Mouse (Mus musculus) cerebellum, adult 18-20 months (tissue): ENCODE measurements around the gene Spata33.
"Not testable (repeated sequence)": the region's sequence is repeated elsewhere in the genome, so short reads cannot be mapped to it uniquely, and the experiment has no call there.

ENCODE experiments used
- DNase-seq, 2 experiments: peaks; one replicate each; pipeline ENCODE4 v3.0.0; 2021

Spata33 gene

DNA sequence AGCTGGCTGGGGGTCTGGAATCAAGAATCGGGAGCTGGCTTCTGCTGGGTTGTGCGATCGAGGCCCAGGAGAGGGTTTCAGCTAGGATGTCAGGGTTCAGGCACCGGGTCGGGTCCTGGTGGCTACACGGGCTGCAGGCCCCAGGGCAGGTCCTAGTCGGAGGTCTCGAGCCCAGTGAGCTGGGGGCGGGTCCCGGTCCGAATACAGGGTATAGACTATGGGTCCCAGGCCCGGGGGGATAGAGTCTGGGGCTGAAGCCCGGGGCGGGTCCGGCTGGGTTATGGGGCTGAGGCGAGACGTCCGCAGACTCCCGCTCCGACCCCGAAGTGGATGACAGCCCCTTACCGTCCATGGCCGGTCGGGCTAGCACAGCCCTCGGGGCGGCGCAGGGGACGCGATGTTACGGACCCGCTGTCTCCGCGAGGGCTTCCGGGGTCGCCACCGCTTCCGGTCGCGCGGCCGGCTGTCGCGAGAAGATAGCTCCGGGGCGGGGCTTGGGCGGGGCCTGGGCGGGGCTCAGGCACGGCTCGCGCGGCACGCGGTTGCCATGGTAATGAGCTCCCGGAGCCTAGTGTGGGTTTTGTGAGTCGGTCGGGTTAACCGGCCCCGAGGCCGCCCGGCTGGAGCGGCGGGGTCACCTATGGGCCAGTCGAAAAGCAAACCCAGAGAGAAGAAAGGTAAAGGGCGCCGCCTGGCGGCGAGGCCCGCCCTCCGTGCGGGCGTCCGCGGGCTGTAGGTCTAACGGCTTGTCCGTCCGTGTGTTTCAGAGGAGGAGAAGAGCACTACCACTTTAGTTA, at the start of gene Spata33, which contains the start of gene Chmp1a:
Gene Spata33 (plus strand): TSS at position 512 of the 797 bp plus-strand sequence.
Gene Chmp1a (minus strand): TSS at position 443 of the 797 bp plus-strand sequence.
- DNase-seq = peak; percentile 85 to 88

GRCm38 (mm10) chr8:123181391-123181790, 31.2 kb upstream of the Spata33 start:
- no peak for DNase-seq

- DNase-seq = no peak
Observed at GRCm38 (mm10) chr8:123185566-123186409, 26.8 kb upstream of the Spata33 start, which contains the start of gene Dpep1. Gene Dpep1, plus strand, starts transcription at chr8:123186242.

- no peak for DNase-seq
Observed at GRCm38 (mm10) chr8:123188006-123188405, 24.6 kb upstream of the Spata33 start.

DNA sequence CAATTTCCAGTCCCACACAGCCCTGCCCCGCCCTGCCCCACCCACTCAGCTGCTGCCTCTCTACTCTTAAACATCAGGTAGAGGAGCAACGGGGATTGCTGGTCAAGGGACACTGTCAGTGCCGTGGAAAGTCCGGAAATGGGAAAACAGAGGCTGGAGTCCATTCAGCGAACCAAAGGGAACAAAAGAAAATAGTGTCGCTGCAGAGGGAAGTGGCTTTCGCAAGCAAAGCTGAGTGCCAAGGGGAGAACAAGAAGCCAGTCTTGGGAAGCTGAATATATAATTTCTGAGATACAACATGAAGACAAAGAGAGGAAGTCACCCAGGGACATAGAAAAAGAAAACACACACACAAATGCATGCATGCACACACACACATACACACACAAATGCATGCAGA, 23.8 kb upstream of the Spata33 start:
- no peak for DNase-seq

GRCm38 (mm10) chr8:123190678-123191077, 22.0 kb upstream of the Spata33 start:
- peak; percentile 61 to 63 for DNase-seq

- DNase-seq = no peak
Observed at GRCm38 (mm10) chr8:123191908-123192307, 20.7 kb upstream of the Spata33 start.

GRCm38 (mm10) chr8:123193771-123194170, 18.9 kb upstream of the Spata33 start:
- DNase-seq = no peak

DNA sequence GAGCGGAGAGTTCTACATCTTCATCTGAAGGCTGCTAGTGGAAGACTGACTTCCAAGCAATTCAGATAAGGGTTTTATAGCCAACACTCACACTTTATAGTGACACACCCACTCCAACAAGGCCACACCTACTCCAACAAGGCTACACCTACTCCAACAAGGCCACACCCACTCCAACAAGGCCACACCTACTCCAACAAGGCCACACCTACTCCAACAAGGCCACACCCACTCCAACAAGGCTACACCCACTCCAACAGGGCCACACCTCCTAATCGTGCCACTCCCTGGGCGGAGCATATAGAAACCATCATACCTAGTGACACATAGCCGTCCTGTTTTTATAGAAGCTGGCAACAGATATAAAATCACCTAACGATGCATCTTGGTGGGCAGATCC, 15.6 kb upstream of the Spata33 start:
- DNase-seq = not testable (repeated sequence)

GRCm38 (mm10) chr8:123199864-123200263, 12.8 kb upstream of the Spata33 start:
- DNase-seq = no peak

GRCm38 (mm10) chr8:123202288-123202687, 10.3 kb upstream of the Spata33 start:
- DNase-seq = peak; percentile 72 to 79

DNA sequence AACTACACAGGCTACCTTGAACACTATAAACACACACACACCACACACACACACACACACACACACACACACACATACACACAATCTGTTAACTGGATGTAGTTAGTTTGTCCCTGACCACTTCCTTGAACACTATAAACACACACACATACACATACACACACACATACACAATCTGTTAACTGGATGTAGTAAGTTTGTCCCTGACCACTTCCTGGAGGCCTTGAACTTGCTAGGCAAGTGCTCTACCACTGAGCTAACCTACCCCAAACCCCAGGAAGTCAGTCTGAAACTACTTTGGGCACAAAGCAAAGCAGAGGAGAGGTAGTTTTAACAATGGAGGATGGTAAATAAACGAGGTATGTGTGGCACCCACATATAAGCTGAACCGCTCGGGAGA, 9.1 kb upstream of the Spata33 start:
- no peak for DNase-seq

- DNase-seq = no peak
Observed at GRCm38 (mm10) chr8:123211876-123212275, 756 bp upstream of the Spata33 start.

DNA sequence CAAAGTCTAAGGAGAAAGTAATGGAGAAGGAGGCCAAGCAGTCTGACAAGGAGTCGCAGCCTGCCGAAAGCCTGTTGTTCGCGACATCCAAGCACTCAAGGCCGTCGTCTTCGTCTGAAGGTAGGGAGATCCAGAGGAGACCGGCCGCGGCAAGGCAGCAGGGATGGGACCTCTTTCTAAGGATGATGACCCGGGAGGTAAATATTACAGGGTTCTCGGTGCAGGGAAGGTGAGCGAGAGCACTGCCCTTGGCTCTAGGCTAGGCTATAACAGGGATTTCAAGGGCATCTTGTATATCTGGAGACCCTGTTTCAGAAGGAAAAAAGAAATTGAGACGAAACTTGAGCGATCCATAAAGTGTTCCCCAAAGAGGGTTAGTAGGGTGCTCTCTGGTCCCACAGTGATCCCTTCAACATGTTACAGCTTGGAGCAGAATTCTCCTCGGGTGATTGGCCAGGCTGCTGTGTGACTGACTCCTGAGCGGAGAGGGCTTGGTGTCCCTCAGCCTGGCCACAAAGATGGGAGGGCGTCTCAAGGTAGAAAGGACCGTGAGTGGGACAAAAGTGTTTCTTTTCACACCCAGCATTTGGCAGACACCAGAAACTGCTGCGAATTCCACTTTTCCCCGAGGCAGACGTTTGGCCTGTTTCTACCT, 613 bp downstream of the Spata33 start:
- no peak for DNase-seq

DNA sequence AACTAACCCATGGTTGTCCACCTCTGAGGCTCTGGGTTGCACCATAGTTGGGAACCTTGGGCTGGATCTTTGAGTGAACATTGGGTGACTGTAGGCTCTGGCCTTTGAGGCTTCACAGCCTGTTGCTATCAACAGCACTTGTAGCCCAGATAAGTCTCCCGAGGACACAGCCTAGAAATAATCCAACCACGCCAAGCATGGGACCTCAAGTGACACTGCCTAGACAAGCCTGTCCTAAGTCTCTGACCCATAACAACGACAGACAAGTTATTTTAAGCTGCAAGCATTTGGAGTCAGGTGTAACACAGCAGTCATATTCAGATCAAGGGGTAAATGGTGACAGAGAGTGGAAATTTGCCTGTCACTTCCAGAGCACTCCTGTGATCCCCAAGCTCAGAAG, 2.8 kb downstream of the Spata33 start:
- DNase-seq = no peak

DNA sequence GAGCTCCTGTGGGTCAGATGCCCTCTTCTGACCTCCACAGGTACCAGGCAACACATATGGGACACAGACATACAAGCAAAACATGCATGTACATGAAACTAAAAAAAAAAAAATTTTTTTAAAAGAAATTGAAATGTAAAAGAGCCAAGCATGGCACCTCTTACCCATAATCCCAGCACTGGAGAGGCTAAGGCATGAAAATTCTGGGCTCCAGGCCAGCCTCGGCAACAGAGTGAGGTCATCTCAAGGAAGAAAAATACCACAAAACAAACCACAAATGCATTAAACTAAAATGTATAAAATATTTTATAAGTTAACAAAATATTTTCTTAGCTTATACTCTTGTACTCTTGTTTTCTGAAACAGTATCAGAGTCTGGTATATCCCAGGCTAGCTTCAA, 8.3 kb downstream of the Spata33 start:
- DNase-seq = no peak

GRCm38 (mm10) chr8:123224278-123225266, 11.9 kb downstream of the Spata33 start, which contains the start of gene Cdk10:
Gene Cdk10, plus strand, starts transcription at chr8:123224842.
- peak; percentile 95 to 97 for DNase-seq

DNA sequence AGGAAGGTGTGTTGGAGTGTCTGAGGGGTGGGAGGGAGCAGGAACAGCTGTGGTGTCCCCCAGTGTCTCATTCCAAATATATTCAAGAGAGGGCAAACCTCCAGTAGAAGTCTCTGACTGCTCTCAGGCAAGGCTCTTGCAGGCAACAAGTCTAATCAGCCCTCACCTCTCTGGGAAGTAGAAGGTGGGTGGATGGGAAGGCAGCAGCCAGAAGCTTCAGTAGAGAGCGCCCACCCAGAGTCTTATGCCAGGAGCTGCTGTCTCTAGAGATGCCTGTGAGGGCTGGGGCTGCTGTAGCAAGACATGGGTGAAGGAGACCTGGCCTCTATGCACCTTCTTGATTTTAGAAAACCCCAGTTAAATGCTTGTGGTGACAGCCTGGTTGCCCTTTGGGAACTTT, 15.8 kb downstream of the Spata33 start:
- DNase-seq = no peak

GRCm38 (mm10) chr8:123230326-123230725, 17.7 kb downstream of the Spata33 start:
- DNase-seq = not testable (repeated sequence)

DNA sequence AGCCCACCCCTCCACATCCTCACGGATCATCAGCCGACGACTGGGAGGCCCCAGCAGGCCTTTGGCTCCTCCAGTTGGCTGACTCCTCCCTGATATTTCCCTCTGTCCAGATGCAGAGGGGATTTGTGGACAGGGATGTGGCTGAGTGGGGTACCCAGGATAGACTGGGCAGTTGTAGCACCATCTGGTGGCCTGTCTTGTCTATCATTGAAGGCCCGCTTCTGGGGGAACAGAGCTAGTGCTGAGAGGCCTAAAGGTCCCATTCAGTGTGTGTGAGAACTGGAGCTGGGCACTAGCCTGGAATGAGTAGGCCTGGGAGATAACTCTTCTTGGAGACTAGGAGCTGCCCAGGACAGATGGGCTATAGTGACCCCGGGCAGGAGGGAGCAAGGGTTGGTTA, 19.1 kb downstream of the Spata33 start:
- no peak for DNase-seq

- no peak for DNase-seq
Observed at GRCm38 (mm10) chr8:123232553-123232952, 19.9 kb downstream of the Spata33 start.

GRCm38 (mm10) chr8:123233300-123233699, 20.7 kb downstream of the Spata33 start:
- no peak for DNase-seq
